Mouse (Mus musculus): ENCODE data around the gene Tbca. TPM values are rescaled to one million over a fixed set of nuclear protein-coding genes. Genes with fewer than 3 reads are reported as not detected.

The Tbca gene
- total and polyA plus RNA-seq, 3 experiments = 14.2 to 180 (median 35.0) TPM

DNA sequence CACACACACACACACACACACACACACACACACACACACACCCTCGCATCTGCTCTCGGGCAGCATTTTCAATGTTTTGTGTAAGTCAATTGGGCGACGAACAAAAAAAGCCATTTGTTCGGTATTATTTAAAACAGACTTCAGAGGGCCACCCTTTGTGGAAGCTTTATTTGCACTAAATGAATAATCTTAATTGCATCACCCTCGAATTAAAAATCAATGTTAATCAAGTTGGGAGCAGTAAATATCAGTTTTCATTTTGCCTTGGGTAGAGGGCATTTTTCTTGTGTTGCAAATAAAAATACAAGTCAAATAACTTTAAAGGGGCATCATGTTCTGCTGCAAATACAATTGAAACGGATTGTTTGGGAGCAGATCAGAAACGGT lies 85.3 kb downstream of the Tbca start:
- DNase-seq (ENCODE audit: low spot score) = no peak
- H3K4me1 ChIP-seq (ENCODE audit: insufficient read depth, low read depth, low read length) = peaks cover 6% of the 10 kb centered on the region
- H3K4me3 ChIP-seq (ENCODE audit: low read depth, low read length) = no peak overlapping the region
- H3K27me3 ChIP-seq (ENCODE audit: insufficient read depth, low read length) = peaks cover 60% of the 10 kb centered on the region
- no peaks in the 10 kb centered on the region for H3K36me3 ChIP-seq (replicated peaks)
- TF ChIP-seq POLR2AphosphoS5 (IDR thresholded peaks at IDR 0.05; ENCODE audit: insufficient replicate concordance, low read depth, low read length) = no peak
- no peak for TF ChIP-seq GATA2 (IDR thresholded peaks at IDR 0.05; ENCODE audit: borderline replicate concordance, low read depth, low read length)
- TF ChIP-seq TAL1 (conservative IDR thresholded peaks at IDR 0.05; ENCODE audit: low read depth, low read length) = no peak
- no peak for TF ChIP-seq GATA1 (IDR thresholded peaks at IDR 0.05; ENCODE audit: borderline replicate concordance, low read length)
- TF ChIP-seq CTCF (IDR thresholded peaks at IDR 0.05; ENCODE audit: low read depth, low read length) = no peak
- H3K9me3 ChIP-seq (replicated peaks) = 0 out of 2 replicates have a peak, but pooled peaks cover 2% of the 10 kb centered on the region
- no peak for ATAC-seq (ENCODE audit: extremely low read depth, insufficient number of reproducible peaks, low FRiP score, poor library complexity, severe bottlenecking)

DNA sequence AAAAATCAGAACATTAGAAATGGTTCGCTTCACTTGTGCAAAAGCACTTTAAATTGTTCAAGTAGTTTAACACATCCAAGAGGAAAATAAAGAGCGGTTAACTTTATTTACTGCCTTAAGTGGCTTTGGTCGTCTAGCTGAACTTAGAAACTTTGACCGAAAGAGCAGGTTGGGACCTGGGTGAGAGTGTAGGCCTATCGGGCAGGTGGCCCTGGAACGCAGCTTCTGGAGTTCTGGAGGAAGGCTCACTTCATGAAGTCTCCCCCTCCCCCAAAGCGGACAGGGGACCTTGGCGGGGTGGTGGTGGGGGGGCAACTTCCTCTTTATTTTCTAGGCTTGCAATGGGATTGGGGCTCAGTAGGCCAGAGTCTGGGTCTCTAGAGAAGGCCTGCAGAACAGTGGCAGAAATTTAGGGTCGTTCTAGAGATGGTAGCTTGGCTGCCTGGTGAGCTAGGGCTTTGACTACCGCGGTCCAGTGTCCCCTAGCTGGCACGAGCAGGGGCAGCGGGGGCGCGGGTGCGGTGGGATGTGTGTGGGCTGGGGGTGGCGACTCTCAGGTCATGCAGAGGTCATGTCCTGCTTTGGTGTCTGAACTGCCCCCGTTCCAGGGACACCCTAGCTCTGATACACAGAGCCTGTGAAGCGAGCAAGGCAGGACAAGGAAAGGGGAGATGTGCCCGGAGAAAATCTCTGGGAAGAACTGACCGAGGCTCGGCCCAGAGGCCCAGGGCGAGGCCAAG lies 86.1 kb downstream of the Tbca start:
- TF ChIP-seq TAL1 (conservative IDR thresholded peaks at IDR 0.05; ENCODE audit: low read depth, low read length) = no peak
- TF ChIP-seq GATA2 (IDR thresholded peaks at IDR 0.05; ENCODE audit: borderline replicate concordance, low read depth, low read length) = no peak
- no peak for TF ChIP-seq GATA1 (IDR thresholded peaks at IDR 0.05; ENCODE audit: borderline replicate concordance, low read length)
- no peak for TF ChIP-seq POLR2AphosphoS5 (IDR thresholded peaks at IDR 0.05; ENCODE audit: insufficient replicate concordance, low read depth, low read length)
- no peak for TF ChIP-seq CTCF (IDR thresholded peaks at IDR 0.05; ENCODE audit: low read depth, low read length)
- DNase-seq (ENCODE audit: low spot score) (no peak), ATAC-seq (ENCODE audit: extremely low read depth, insufficient number of reproducible peaks, low FRiP score, poor library complexity, severe bottlenecking) (no peak)
- H3K27me3 ChIP-seq (ENCODE audit: insufficient read depth, low read length) = peaks cover 56% of the 10 kb centered on the region
- H3K4me3 ChIP-seq (ENCODE audit: low read depth, low read length) = no peak overlapping the region; the same call in 1 of the 2 replicates
- 0 out of 2 replicates have a peak, but pooled peaks cover 2% of the 10 kb centered on the region for H3K9me3 ChIP-seq (replicated peaks)
- H3K36me3 ChIP-seq (replicated peaks) = no peaks in the 10 kb centered on the region
- peaks cover 6% of the 10 kb centered on the region for H3K4me1 ChIP-seq (ENCODE audit: insufficient read depth, low read depth, low read length)

DNA sequence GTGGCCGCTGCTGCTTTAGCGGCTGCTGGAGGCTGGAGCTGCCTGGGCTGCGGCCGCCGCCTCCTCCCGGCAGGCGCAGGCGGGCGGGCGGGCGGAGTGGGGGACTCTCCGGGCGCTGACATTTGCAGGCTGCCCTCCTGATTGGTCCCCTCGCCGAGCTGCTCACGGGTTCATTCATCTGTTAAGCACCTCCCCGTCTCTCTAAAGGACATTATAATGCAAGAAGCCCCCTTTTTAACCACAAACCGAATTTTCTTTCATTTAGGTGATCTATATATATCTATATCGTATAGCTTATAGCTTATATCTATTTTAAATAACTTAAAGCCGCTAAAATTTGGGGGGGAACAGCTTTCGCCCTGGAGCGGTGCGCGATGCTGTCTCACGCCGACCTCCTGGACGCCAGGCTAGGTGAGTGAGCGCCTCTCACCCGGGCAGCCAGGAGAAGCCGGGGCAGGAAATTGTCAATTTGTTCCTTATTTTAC lies 86.7 kb downstream of the Tbca start, which contains the start of gene Otp:
TSS of gene Otp (plus strand) at position 207 of the 485 bp plus-strand sequence.
- TF ChIP-seq GATA2 (IDR thresholded peaks at IDR 0.05; ENCODE audit: borderline replicate concordance, low read depth, low read length) = no peak
- no peak for TF ChIP-seq POLR2AphosphoS5 (IDR thresholded peaks at IDR 0.05; ENCODE audit: insufficient replicate concordance, low read depth, low read length)
- no peak for TF ChIP-seq CTCF (IDR thresholded peaks at IDR 0.05; ENCODE audit: low read depth, low read length)
- no peak for TF ChIP-seq GATA1 (IDR thresholded peaks at IDR 0.05; ENCODE audit: borderline replicate concordance, low read length)
- no peak for TF ChIP-seq TAL1 (conservative IDR thresholded peaks at IDR 0.05; ENCODE audit: low read depth, low read length)
- H3K4me3 ChIP-seq (ENCODE audit: low read depth, low read length) = no peak within 1 kb of the TSS; the same call in 1 of the 2 replicates
- no peaks in the 10 kb centered on the region for H3K36me3 ChIP-seq (replicated peaks)
- peaks cover 51% of the 10 kb centered on the region for H3K27me3 ChIP-seq (ENCODE audit: insufficient read depth, low read length)
- DNase-seq (ENCODE audit: low spot score) (no peak), ATAC-seq (ENCODE audit: extremely low read depth, insufficient number of reproducible peaks, low FRiP score, poor library complexity, severe bottlenecking) (no peak)
- 0 out of 2 replicates have a peak, but pooled peaks cover 2% of the 10 kb centered on the region for H3K9me3 ChIP-seq (replicated peaks)
- peaks cover 6% of the 10 kb centered on the region for H3K4me1 ChIP-seq (ENCODE audit: insufficient read depth, low read depth, low read length)

DNA sequence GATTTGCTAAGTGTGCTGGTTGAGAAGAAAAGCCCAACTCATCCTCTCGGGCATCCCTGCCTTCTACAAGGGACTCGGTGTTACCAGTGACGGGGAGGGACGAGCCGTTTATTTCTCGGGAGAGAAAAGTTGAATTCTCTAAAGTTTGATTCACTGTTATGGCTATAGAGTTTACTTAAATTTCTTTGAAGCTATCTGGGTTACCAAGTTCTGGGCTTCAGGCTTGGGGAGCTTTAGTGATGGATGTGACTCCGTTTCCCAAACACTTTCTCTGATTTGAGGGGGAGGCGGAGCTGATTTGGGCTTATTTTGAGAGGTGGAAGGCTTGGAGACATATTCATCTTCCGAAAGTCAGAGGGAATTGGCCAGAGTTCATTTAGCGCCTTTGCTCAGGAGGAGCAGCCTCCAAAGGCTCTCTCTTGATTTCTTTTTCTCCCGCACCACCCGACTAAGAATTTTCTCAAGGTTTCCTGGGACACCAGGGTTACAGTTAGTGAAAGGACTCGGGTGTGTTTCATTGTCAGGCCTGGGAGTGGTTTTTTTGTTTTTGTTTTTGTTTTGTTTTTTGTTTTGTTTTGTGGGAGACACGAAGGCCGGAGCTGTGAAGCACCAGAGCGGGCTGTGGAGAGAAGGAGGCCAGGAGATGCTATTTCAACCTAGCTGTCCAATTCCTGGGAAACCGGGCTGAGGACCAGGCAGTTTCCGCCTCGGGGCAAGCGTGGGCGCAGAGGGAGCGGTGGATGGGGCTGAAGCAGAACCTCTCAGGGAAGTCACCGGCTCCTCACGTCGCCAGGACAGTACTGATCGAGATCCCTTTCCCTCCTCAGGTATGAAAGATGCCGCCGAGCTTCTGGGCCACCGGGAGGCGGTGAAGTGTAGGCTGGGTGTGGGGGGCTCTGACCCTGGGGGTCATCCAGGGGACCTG lies 87.8 kb downstream of the Tbca start:
- ATAC-seq (ENCODE audit: extremely low read depth, insufficient number of reproducible peaks, low FRiP score, poor library complexity, severe bottlenecking) (no peak), DNase-seq (ENCODE audit: low spot score) (no peak)
- Histone ChIP-seq H3K36me3 (replicated peaks) (no peaks in the 10 kb centered on the region), H3K4me3 (ENCODE audit: low read depth, low read length) (no peak overlapping the region), H3K9me3 (replicated peaks) (0 out of 2 replicates have a peak, but pooled peaks cover 2% of the 10 kb centered on the region), H3K27me3 (ENCODE audit: insufficient read depth, low read length) (peaks cover 49% of the 10 kb centered on the region), H3K4me1 (ENCODE audit: insufficient read depth, low read depth, low read length) (peaks cover 6% of the 10 kb centered on the region; the same call in 1 of the 2 replicates)
- TF ChIP-seq POLR2AphosphoS5 (IDR thresholded peaks at IDR 0.05; ENCODE audit: insufficient replicate concordance, low read depth, low read length) = no peak
- TF ChIP-seq TAL1 (conservative IDR thresholded peaks at IDR 0.05; ENCODE audit: low read depth, low read length) = no peak
- no peak for TF ChIP-seq CTCF (IDR thresholded peaks at IDR 0.05; ENCODE audit: low read depth, low read length)
- TF ChIP-seq GATA1 (IDR thresholded peaks at IDR 0.05; ENCODE audit: borderline replicate concordance, low read length) = no peak
- no peak for TF ChIP-seq GATA2 (IDR thresholded peaks at IDR 0.05; ENCODE audit: borderline replicate concordance, low read depth, low read length)

DNA sequence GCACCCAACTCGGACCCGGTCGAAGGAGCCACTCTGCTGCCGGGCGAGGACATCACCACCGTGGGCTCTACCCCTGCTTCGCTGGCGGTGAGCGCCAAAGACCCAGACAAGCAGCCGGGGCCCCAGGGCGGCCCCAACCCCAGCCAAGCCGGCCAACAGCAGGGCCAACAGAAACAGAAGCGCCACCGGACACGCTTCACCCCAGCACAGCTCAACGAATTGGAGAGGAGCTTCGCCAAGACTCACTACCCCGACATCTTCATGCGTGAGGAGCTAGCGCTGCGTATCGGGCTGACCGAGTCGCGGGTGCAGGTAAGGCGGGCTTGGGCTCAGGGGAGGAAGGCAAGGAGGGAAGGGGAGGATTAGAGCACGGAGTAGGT lies 88.5 kb downstream of the Tbca start:
- ATAC-seq (ENCODE audit: extremely low read depth, insufficient number of reproducible peaks, low FRiP score, poor library complexity, severe bottlenecking) = no peak
- 0 out of 2 replicates have a peak, but pooled peaks cover 2% of the 10 kb centered on the region for H3K9me3 ChIP-seq (replicated peaks)
- no peaks in the 10 kb centered on the region for H3K36me3 ChIP-seq (replicated peaks)
- peaks cover 50% of the 10 kb centered on the region for H3K27me3 ChIP-seq (ENCODE audit: insufficient read depth, low read length)
- peaks cover 6% of the 10 kb centered on the region; the same call in 1 of the 2 replicates for H3K4me1 ChIP-seq (ENCODE audit: insufficient read depth, low read depth, low read length)
- DNase-seq (ENCODE audit: low spot score) = no peak
- no peak for TF ChIP-seq POLR2AphosphoS5 (IDR thresholded peaks at IDR 0.05; ENCODE audit: insufficient replicate concordance, low read depth, low read length)
- TF ChIP-seq GATA2 (IDR thresholded peaks at IDR 0.05; ENCODE audit: borderline replicate concordance, low read depth, low read length) = no peak
- TF ChIP-seq TAL1 (conservative IDR thresholded peaks at IDR 0.05; ENCODE audit: low read depth, low read length) = no peak
- H3K4me3 ChIP-seq (ENCODE audit: low read depth, low read length) = no peak overlapping the region

Measured in G1E (cell line).